Mouse (Mus musculus) activated CD4-positive, CD25-positive, alpha-beta regulatory T cell, adult 4 months (primary cell): ENCODE data around the gene Pdcd2. TPM values are rescaled to one million over a fixed set of nuclear protein-coding genes. Genes with fewer than 3 reads are reported as not detected.

Experiments used
- ATAC-seq: one replicate; pipeline ENCODE4 v1.8.0; 2017
- polyA plus RNA-seq, 2 experiments: library from polyadenylated mRNA; unstranded; fragments of 100-300 nt; shearing (Covaris generic); gene quantifications; one replicate each; pipeline ENCODE4 v1.2.1; 2017

The Pdcd2 gene
- polyA plus RNA-seq, 2 experiments from 2014 or later = 17.2 to 34.8 TPM

DNA sequence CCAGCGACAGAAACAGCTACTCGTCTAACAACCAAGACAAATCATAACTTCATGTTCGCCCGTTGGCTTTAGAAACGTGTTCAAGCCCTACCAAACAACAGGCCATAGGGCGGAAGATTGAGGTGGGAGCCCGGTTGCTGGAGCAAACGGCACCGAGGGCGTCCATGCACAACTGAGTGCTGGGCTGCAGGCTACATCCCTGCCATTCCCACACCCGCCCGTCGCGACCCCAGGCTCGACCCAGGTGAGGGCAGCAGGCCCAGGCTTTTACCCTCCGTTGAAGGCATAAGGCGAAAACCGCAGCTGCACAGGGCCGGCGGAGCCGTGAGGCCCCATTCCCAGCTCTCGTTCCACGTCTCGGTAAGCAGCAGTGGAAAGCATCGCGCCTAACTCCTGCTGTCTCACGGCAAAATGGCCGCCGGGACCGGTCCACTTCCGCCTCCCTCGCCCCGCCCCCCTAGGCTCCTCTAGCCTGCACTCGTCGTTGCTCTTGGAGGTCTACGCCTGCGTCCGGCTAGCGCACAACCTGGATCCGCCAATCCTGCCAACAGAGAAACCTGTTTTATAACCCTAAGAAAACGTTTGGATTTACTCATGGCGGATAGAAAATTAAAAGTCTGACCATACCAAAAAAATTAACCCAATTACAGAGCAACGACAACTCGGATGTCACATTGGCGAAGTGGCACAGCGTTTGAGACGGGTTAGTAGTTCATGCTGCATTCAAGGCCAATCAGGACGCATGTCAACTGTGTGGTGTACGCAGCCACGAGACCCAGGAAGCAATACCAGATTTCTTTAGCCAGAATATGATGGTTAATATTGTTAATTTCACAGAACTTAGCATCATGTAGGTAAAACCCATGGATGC, 29.0 kb downstream of the Pdcd2 start:
- ATAC-seq = peak; percentile 76

DNA sequence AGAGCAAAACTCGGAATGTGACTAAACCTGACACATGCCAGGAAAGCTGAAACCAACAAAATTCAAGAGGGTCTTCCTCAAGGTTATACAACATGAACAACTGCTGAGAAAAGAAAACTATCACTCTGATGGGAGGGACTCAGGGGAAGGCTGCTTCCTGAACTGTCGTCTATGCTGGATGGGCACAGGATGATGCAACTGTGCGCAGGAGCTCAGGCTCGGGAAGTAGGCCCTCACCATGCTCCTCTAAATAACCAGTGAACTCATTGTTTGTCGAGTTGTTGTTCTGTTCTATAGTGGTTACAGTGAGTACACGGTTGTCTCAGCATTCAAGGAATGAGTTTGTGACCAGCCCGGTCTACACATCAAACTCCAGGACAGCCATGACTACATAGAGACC, 36.6 kb downstream of the Pdcd2 start:
- ATAC-seq = no peak

DNA sequence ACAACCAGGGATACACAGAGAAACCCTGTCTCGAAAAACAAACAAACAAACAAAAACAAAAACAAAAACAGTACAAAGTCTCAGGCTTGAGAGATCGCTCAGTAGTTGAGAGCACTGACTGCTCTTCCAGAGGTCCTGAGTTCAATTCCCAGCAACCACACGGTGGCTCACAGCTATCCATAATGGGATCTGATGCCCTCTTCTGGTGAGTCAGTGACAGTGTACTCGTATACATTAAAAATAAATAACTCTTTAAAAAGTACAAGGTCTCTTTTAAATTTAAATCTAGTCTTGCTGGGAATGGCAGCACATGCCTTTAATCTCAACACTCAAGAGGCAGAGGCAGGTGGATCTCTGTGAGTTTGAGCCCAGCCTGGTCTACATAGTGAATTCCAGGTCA, 54.4 kb downstream of the Pdcd2 start:
- no peak for ATAC-seq

Other genes with a start within 250 kb of the Pdcd2 start
- gene Dll1, start 150.4 kb downstream of the Pdcd2 start, polyA plus RNA-seq = under 1 TPM in 1 of 2 experiments, not detected in 1; 0.63 TPM
- gene Fam120b, start 131.1 kb downstream of the Pdcd2 start, polyA plus RNA-seq = 10 to 100 TPM; 26.8 to 32.4 TPM
- gene Psmb1, start 27.6 kb downstream of the Pdcd2 start, polyA plus RNA-seq = 100 to 1,000 TPM; 384 to 432 TPM
- 10 to 100 TPM; 43.5 to 57.4 TPM for gene Tbp, start 27.4 kb downstream of the Pdcd2 start, polyA plus RNA-seq
- gene Prdm9, start 37.1 kb upstream of the Pdcd2 start, polyA plus RNA-seq = 1 to 10 TPM; 4.7 to 6.5 TPM
- gene Chd1, start 177.7 kb upstream of the Pdcd2 start, polyA plus RNA-seq = 10 to 100 TPM; 16.3 to 17.3 TPM